Mouse (Mus musculus) CD4-positive, CD25-positive, alpha-beta regulatory T cell, adult 2 months (primary cell): Measurements from ENCODE around the gene Apln.

Source experiments
- DNase-seq: peaks from one replicate; pipeline ENCODE4 v3.0.0-alpha.2; 2012; ENCODE audit warnings: low read depth, low spot score

The Apln gene

GRCm38 (mm10) chrX:48016906-48017601 is 17.6 kb downstream of the Apln start:
- DNase-seq = no peak

- DNase-seq = no peak
Measured at GRCm38 (mm10) chrX:48011656-48012055, 23.0 kb downstream of the Apln start.

- no peak for DNase-seq
Measured at GRCm38 (mm10) chrX:48006062-48006461, 28.6 kb downstream of the Apln start.

- no peak for DNase-seq
Measured at GRCm38 (mm10) chrX:48004786-48005185, 29.9 kb downstream of the Apln start.

- no peak for DNase-seq
Measured at GRCm38 (mm10) chrX:48001151-48001550, 33.5 kb downstream of the Apln start.

- DNase-seq = peak; percentile 42
Measured at GRCm38 (mm10) chrX:47998412-47998811, 36.2 kb downstream of the Apln start.

- DNase-seq = peak; percentile 84
Measured at GRCm38 (mm10) chrX:47992606-47993005, 42.0 kb downstream of the Apln start.

GRCm38 (mm10) chrX:47988024-47988423 is 46.6 kb downstream of the Apln start:
- no peak for DNase-seq

GRCm38 (mm10) chrX:47985000-47985619 is 49.5 kb downstream of the Apln start:
- peak; percentile 68 for DNase-seq

GRCm38 (mm10) chrX:47977078-47977477 is 57.6 kb downstream of the Apln start:
- DNase-seq = no peak

GRCm38 (mm10) chrX:47976551-47976950 is 58.1 kb downstream of the Apln start:
- DNase-seq = no peak
